Mouse (Mus musculus): ENCODE data around the gene Cdk9.

The Cdk9 gene

GRCm38 (mm10) chr2:32673176-32673917 is 39.5 kb downstream of the Cdk9 start:
- no peak for DNase-seq

GRCm38 (mm10) chr2:32671907-32672595 is 40.8 kb downstream of the Cdk9 start:
- DNase-seq, result no peak

GRCm38 (mm10) chr2:32671147-32671546 is 41.7 kb downstream of the Cdk9 start:
- no peak for DNase-seq

- no peak for DNase-seq
These were observed 43.0 kb downstream of the Cdk9 start for GRCm38 (mm10) chr2:32669876-32670275.

GRCm38 (mm10) chr2:32668176-32668575 is 44.7 kb downstream of the Cdk9 start:
- DNase-seq, result no peak

- DNase-seq, result no peak
These were observed 45.1 kb downstream of the Cdk9 start for GRCm38 (mm10) chr2:32667775-32668174.

GRCm38 (mm10) chr2:32665853-32666252 is 47.0 kb downstream of the Cdk9 start:
- no peak for DNase-seq

GRCm38 (mm10) chr2:32665345-32665744 is 47.5 kb downstream of the Cdk9 start:
- DNase-seq, result no peak

- no peak for DNase-seq
These were observed 50.6 kb downstream of the Cdk9 start for GRCm38 (mm10) chr2:32662291-32662690.

GRCm38 (mm10) chr2:32661509-32662107 is 51.3 kb downstream of the Cdk9 start:
- DNase-seq, result no peak

- DNase-seq, result no peak
These were observed 54.0 kb downstream of the Cdk9 start for GRCm38 (mm10) chr2:32658873-32659272.

GRCm38 (mm10) chr2:32655826-32656225 is 57.0 kb downstream of the Cdk9 start:
- DNase-seq, result no peak
